Mouse (Mus musculus): ENCODE measurements around the gene Trappc11.

- no peak for TF ChIP-seq EP300 (IDR thresholded peaks at IDR 0.05; ENCODE audit: low read depth)
- no peak for TF ChIP-seq CTCF (IDR thresholded peaks at IDR 0.05; ENCODE audit: low read depth)
These were observed at the start of gene Trappc11, which contains the start of gene Rwdd4a for GRCm38 (mm10) chr8:47533344-47534125.

All from heart, postnatal 0 days (tissue).